Mouse (Mus musculus) megakaryocyte, embryonic 14.5 days (primary cell): ENCODE data around the gene Nfam1. TPM values are rescaled to one million over a fixed set of nuclear protein-coding genes. Genes with fewer than 3 reads are reported as not detected.
"Not testable (repeated sequence)": the region's sequence is repeated elsewhere in the genome, so short reads cannot be mapped to it uniquely, and the experiment has no call there.

ENCODE experiments used
- H3K27me3 ChIP-seq: replicated peaks from 2 replicates; pipeline ENCODE3; 2012; ENCODE audit warnings: inconsistent platforms
- H3K36me3 ChIP-seq: replicated peaks from 2 replicates; pipeline ENCODE3; 2012; ENCODE audit warnings: low read length, inconsistent platforms, mixed read lengths
- H3K4me1 ChIP-seq: 2 replicates; pipeline ENCODE4 v1.6.1; 2012; ENCODE audit warnings: inconsistent platforms
- H3K4me3 ChIP-seq: replicated peaks from 2 replicates; pipeline ENCODE3; 2012; ENCODE audit warnings: moderate library complexity, mild to moderate bottlenecking, inconsistent platforms
- H3K9me3 ChIP-seq: 2 replicates; pipeline ENCODE4 v1.6.1; 2012; ENCODE audit warnings: inconsistent platforms
- FLI1 ChIP-seq: IDR thresholded peaks from 2 replicates; pipeline ENCODE4 v1.6.1; 2012; ENCODE audit warnings: low read length, inconsistent platforms, mixed read lengths
- GATA1 ChIP-seq: IDR thresholded peaks from 3 replicates; pipeline ENCODE4 v1.6.1; 2012; ENCODE audit warnings: mixed read lengths, low read length, inconsistent platforms, borderline replicate concordance
- polyA plus RNA-seq: library from polyadenylated mRNA; stranded (reverse); fragments of >175 nt; gene quantifications from 2 replicates; pipeline ENCODE4 v1.2.3, GENCODE M21; 2012; ENCODE audit warnings: low replicate concordance; ENCODE audit not compliant: insufficient read depth

The Nfam1 gene
- polyA plus RNA-seq = 3.8 and 7.7 TPM in 2 replicates

- Histone ChIP-seq H3K4me3 (peak within 1 kb of the TSS; percentile 92), H3K36me3 (no peaks in the 10 kb centered on the region), H3K9me3 (no peaks in the 10 kb centered on the region), H3K4me1 (peaks cover 98% of the 10 kb centered on the region), H3K27me3 (peaks cover 9% of the 10 kb centered on the region)
- TF ChIP-seq GATA1 (no peak), FLI1 (no peak)
These were observed at the start of gene Nfam1 for GRCm38 (mm10) chr15:83032981-83033541. Nfam1 (minus strand) TSS chr15:83033306.

GRCm38 (mm10) chr15:83075607-83076525 is 42.8 kb upstream of the Nfam1 start:
- TF ChIP-seq GATA1 (no peak), FLI1 (no peak)
- Histone ChIP-seq H3K36me3 (no peaks in the 10 kb centered on the region), H3K4me1 (peaks cover 13% of the 10 kb centered on the region), H3K9me3 (peaks cover 16% of the 10 kb centered on the region), H3K4me3 (peak overlapping the region; percentile 72), H3K27me3 (peaks cover 49% of the 10 kb centered on the region)

GRCm38 (mm10) chr15:83074179-83074578 is 41.1 kb upstream of the Nfam1 start:
- Histone ChIP-seq H3K4me3 (no peak overlapping the region), H3K9me3 (peaks cover 16% of the 10 kb centered on the region), H3K36me3 (no peaks in the 10 kb centered on the region), H3K4me1 (peaks cover 13% of the 10 kb centered on the region), H3K27me3 (peaks cover 50% of the 10 kb centered on the region)
- TF ChIP-seq GATA1 = no peak
- TF ChIP-seq FLI1 = no peak

- no peak for TF ChIP-seq GATA1
- no peak for TF ChIP-seq FLI1
These were observed 38.6 kb upstream of the Nfam1 start for GRCm38 (mm10) chr15:83071752-83072151.

GRCm38 (mm10) chr15:83070942-83071341 is 37.8 kb upstream of the Nfam1 start:
- no peak overlapping the region for H3K4me3 ChIP-seq
- TF ChIP-seq GATA1 = no peak
- no peak for TF ChIP-seq FLI1
- peaks cover 30% of the 10 kb centered on the region for H3K27me3 ChIP-seq
- H3K4me1 ChIP-seq = peaks cover 8% of the 10 kb centered on the region
- H3K36me3 ChIP-seq = no peaks in the 10 kb centered on the region
- H3K9me3 ChIP-seq = peaks cover 22% of the 10 kb centered on the region

More at GRCm38 (mm10) chr15:83071752-83072151, 38.6 kb upstream of the Nfam1 start:
- Histone ChIP-seq H3K9me3 (peaks cover 16% of the 10 kb centered on the region), H3K4me1 (peaks cover 13% of the 10 kb centered on the region), H3K36me3 (no peaks in the 10 kb centered on the region), H3K4me3 (no peak overlapping the region), H3K27me3 (peaks cover 37% of the 10 kb centered on the region)

- no peak for TF ChIP-seq GATA1
- TF ChIP-seq FLI1 = no peak
- Histone ChIP-seq H3K9me3 (peaks cover 30% of the 10 kb centered on the region), H3K36me3 (no peaks in the 10 kb centered on the region), H3K4me1 (peaks cover 4% of the 10 kb centered on the region; the same call in 1 of the 2 replicates), H3K4me3 (no peak overlapping the region), H3K27me3 (peaks cover 17% of the 10 kb centered on the region)
These were observed 35.2 kb upstream of the Nfam1 start for GRCm38 (mm10) chr15:83068270-83068669.

- peaks cover 24% of the 10 kb centered on the region for H3K9me3 ChIP-seq
- H3K4me1 ChIP-seq = peaks cover 10% of the 10 kb centered on the region; the same call in 1 of the 2 replicates
- H3K36me3 ChIP-seq = no peaks in the 10 kb centered on the region
- peaks cover 30% of the 10 kb centered on the region for H3K27me3 ChIP-seq
- TF ChIP-seq FLI1 (no peak), GATA1 (no peak)
- H3K4me3 ChIP-seq = no peak overlapping the region
These were observed 32.4 kb upstream of the Nfam1 start for GRCm38 (mm10) chr15:83065543-83065942.

- H3K36me3 ChIP-seq, H3K4me3 ChIP-seq: not testable (repeated sequence)
- peaks cover 39% of the 10 kb centered on the region for H3K27me3 ChIP-seq
- peaks cover 20% of the 10 kb centered on the region for H3K9me3 ChIP-seq
- peaks cover 25% of the 10 kb centered on the region for H3K4me1 ChIP-seq
These were observed 29.5 kb upstream of the Nfam1 start for GRCm38 (mm10) chr15:83062582-83062981.

- Histone ChIP-seq H3K36me3 (no peaks in the 10 kb centered on the region), H3K4me1 (peaks cover 33% of the 10 kb centered on the region), H3K4me3 (peak overlapping the region; percentile 42), H3K9me3 (peaks cover 21% of the 10 kb centered on the region), H3K27me3 (peaks cover 46% of the 10 kb centered on the region)
- no peak for TF ChIP-seq GATA1
- TF ChIP-seq FLI1 = no peak
These were observed 28.6 kb upstream of the Nfam1 start for GRCm38 (mm10) chr15:83061689-83062088.

GRCm38 (mm10) chr15:83059233-83059660 is 26.1 kb upstream of the Nfam1 start:
- Histone ChIP-seq H3K9me3 (peaks cover 6% of the 10 kb centered on the region), H3K4me3 (no peak overlapping the region), H3K36me3 (no peaks in the 10 kb centered on the region), H3K27me3 (peaks cover 55% of the 10 kb centered on the region), H3K4me1 (peaks cover 38% of the 10 kb centered on the region)
- TF ChIP-seq FLI1 (no peak), GATA1 (no peak)
